Mouse (Mus musculus) lung, adult 2 months (tissue): Measurements from ENCODE around the gene Smim24.

Experiments used
- CTCF ChIP-seq: fragments of 200-500 bp; IDR thresholded peaks from 2 replicates; pipeline ENCODE4 v1.5.1; 2011; ENCODE audit warnings: mild to moderate bottlenecking, low read length, control low read depth; ENCODE audit not compliant: insufficient read depth
- POLR2A ChIP-seq: fragments of 200-500 bp; IDR thresholded peaks from 2 replicates; pipeline ENCODE4 v1.6.1; 2011; ENCODE audit warnings: low read depth, mild to moderate bottlenecking, control low read depth, low read length, borderline replicate concordance; ENCODE audit errors: extremely low read depth

DNA sequence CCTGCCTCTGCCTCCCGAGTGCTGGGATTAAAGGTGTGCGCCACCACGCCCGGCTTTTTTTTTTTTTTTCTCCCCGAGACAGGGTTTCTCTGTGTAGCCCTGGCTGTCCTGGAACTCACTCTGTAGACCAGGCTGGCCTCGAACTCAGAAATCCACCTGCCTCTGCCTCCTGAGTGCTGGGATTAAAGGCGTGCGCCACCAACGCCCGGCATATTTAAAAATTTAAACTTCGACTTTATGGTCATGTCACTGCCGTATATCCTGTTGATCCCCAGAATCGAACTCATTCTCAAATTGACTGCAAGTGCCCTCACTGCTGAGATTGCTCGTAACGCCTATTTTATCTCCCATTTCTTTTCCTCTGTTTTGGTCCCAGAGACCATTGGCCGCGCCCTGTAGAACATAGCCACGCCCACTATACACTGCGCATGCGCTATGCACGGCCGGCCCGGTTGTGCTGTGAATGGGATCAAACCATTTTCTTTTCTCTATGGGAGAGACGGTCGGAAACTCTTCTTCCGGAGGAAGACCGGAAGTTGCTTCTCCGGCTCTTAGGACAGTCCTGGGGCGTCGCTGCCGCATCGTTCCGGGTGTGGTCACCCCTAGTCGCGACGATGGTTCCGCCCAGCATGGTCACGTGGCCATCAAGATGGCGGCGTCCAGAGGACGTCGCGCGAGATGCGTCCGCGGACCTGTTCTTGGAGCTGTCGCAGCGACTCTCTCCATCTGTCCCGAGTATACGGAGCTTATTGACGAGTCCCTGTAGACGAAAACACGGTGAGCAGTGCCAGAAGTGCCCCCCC is 8.8 kb upstream of the Smim24 start, which contains the start of the genes Dohh and Gm48551:
- TF ChIP-seq POLR2A = peak; percentile 96
- TF ChIP-seq CTCF = no peak
